Mouse (Mus musculus) gastrocnemius, postnatal 14 days (tissue): ENCODE measurements around the gene Chchd3. TPM values are rescaled to one million over a fixed set of nuclear protein-coding genes. Genes with fewer than 3 reads are reported as not detected.

Experiments
- DNase-seq: peaks from one replicate; pipeline ENCODE4 v3.0.0; 2021; ENCODE audit warnings: mixed read lengths
- intact Hi-C: fragments of 180-260 bp; cut with DNase I; formaldehyde crosslinking; loops from one replicate; pipeline ENCODE4 v1.15.1; 2025; ENCODE audit warnings: low total_unique reads
- total RNA-seq, 2 experiments: library from RNA; stranded (reverse); gene quantifications; 2 replicates each; pipeline ENCODE4 v1.2.3; 2021

The Chchd3 gene
- total RNA-seq, 2 experiments from 2014 or later = 292 to 315 TPM

GRCm38 (mm10) chr6:32747333-32747732 is 312.7 kb downstream of the Chchd3 start:
- no peak for DNase-seq
- intact Hi-C loops = no loop called here

Other genes starting within 250 kb of the Chchd3 start
- 10 to 100 TPM; 36.3 to 36.6 TPM for gene Exoc4, start 188.8 kb upstream of the Chchd3 start, total RNA-seq